In genomic region chrX:20658026-20658652, GRCm38 (mm10) we compare ENCODE assay signal across 8 mouse cellular contexts. TPM values are rescaled to one million over a fixed set of nuclear protein-coding genes. Genes with fewer than 3 reads are reported as not detected.
DNase-seq lines count a peak whose midpoint lies in the region; ATAC-seq lines count a peak whose summit lies in the region.

Gene Uba1 (plus strand): TSS chrX:20658326.

- H3K4me1 ChIP-seq in brown adipose tissue, adult 24 weeks (ENCODE audit: control insufficient read depth, insufficient read depth, insufficient read length, low read length): no peaks in the 10 kb centered on the region
- H3K4me1 ChIP-seq in heart, embryonic 14.5 days (ENCODE audit: control insufficient read depth in 2 of 2, insufficient read depth in 2 of 2, low read length in 2 of 2): no peaks in the 10 kb centered on the region
- peaks cover 5% of the 10 kb centered on the region; the same call in 1 of the 2 replicates for H3K4me1 ChIP-seq in liver, embryonic 13.5 days (replicated peaks)
- no peaks in the 10 kb centered on the region for H3K4me1 ChIP-seq in stomach, embryonic 16.5 days (ENCODE audit: control insufficient read depth, insufficient read depth, low read length)

- peak; percentile 52 for DNase-seq in fibroblast of lung, adult 2 months (ENCODE audit: low read depth)
- DNase-seq in kidney, postnatal 14 days: peak; percentile 82
- peak; percentile 77 for DNase-seq in liver, embryonic 13.5 days
- peak; percentile 76 for DNase-seq in neural tube, embryonic 10.5 days (ENCODE audit: extremely low spot score, low spot score)

- H3K36me3 ChIP-seq in heart, embryonic 14.5 days (ENCODE audit: control insufficient read depth, insufficient read depth, low read length): no peaks in the 10 kb centered on the region
- no peaks in the 10 kb centered on the region for H3K36me3 ChIP-seq in liver, embryonic 13.5 days
- no peaks in the 10 kb centered on the region for H3K36me3 ChIP-seq in stomach, embryonic 16.5 days (ENCODE audit: control insufficient read depth, insufficient read depth, low read length)

- H3K4me2 ChIP-seq in heart, embryonic 14.5 days (ENCODE audit: low read length): peak within 1 kb of the TSS; percentile 77
- peak within 1 kb of the TSS; percentile 82 for H3K4me2 ChIP-seq in liver, embryonic 13.5 days
- H3K4me2 ChIP-seq in stomach, embryonic 16.5 days (ENCODE audit: low read depth, low read length): peak within 1 kb of the TSS; percentile 71

- no peaks in the 10 kb centered on the region for H3K27me3 ChIP-seq in heart, embryonic 14.5 days (ENCODE audit: control insufficient read depth, insufficient read depth, low read length)
- no peaks in the 10 kb centered on the region for H3K27me3 ChIP-seq in liver, embryonic 13.5 days
- no peaks in the 10 kb centered on the region for H3K27me3 ChIP-seq in stomach, embryonic 16.5 days (ENCODE audit: control insufficient read depth, insufficient read depth, low read length)

- peak within 1 kb of the TSS; percentile 77 for H3K27ac ChIP-seq in brown adipose tissue, adult 24 weeks (replicated peaks; ENCODE audit: low read depth, low read length)
- H3K27ac ChIP-seq in heart, embryonic 14.5 days (replicated peaks in 1 of 2; ENCODE audit: control insufficient read depth in 1 of 2, insufficient read depth in 1 of 2, low read depth in 2 of 2, low read length in 2 of 2): peak within 1 kb of the TSS in 1 of 2 experiments; percentile 67; a peak in 2 of 4 replicates
- peak within 1 kb of the TSS; percentile 69 for H3K27ac ChIP-seq in liver, embryonic 13.5 days
- H3K27ac ChIP-seq in stomach, embryonic 16.5 days (ENCODE audit: low read length): peak within 1 kb of the TSS; percentile 46; the same call in 1 of the 2 replicates

- peak; percentile 87 for ATAC-seq in CD4-positive, CD25-positive, alpha-beta regulatory T cell, adult 4 months
- ATAC-seq in heart, embryonic 14.5 days (ENCODE audit: insufficient number of reproducible peaks, insufficient read depth, low FRiP score, low read depth): peak; percentile 83
- peak; percentile 78 for ATAC-seq in liver, embryonic 13.5 days (ENCODE audit: low read depth)
- ATAC-seq in stomach, embryonic 16.5 days (ENCODE audit: insufficient read depth, low FRiP score): peak; percentile 89

- peak within 1 kb of the TSS; percentile 58 for H3K4me3 ChIP-seq in brown adipose tissue, adult 24 weeks (ENCODE audit: insufficient read depth, low read depth, low read length)
- H3K4me3 ChIP-seq in heart, embryonic 14.5 days (ENCODE audit: control insufficient read depth in 1 of 2, insufficient read depth in 1 of 2, low read depth in 1 of 2, low read length in 2 of 2): peak within 1 kb of the TSS; percentile 50 to 62
- H3K4me3 ChIP-seq in liver, embryonic 13.5 days (replicated peaks): peak within 1 kb of the TSS; percentile 64
- H3K4me3 ChIP-seq in stomach, embryonic 16.5 days (replicated peaks; ENCODE audit: low read length): peak within 1 kb of the TSS; percentile 57

- peak within 1 kb of the TSS; percentile 68 for H3K9ac ChIP-seq in heart, embryonic 14.5 days (ENCODE audit: low read length)
- peak within 1 kb of the TSS; percentile 74 for H3K9ac ChIP-seq in liver, embryonic 13.5 days
- peak within 1 kb of the TSS; percentile 75 for H3K9ac ChIP-seq in stomach, embryonic 16.5 days (ENCODE audit: low read length)

- 19% methylated on average over 27 of the region's 27 CpGs for WGBS in heart, embryonic 14.5 days
- 8% methylated on average over 27 of the region's 27 CpGs for WGBS in liver, embryonic 13.5 days (ENCODE audit: insufficient replicate concordance)
- 17% methylated on average over 27 of the region's 27 CpGs for WGBS in stomach, embryonic 16.5 days

- no peaks in the 10 kb centered on the region for H3K9me3 ChIP-seq in heart, embryonic 14.5 days (ENCODE audit: control insufficient read depth, low read length)
- H3K9me3 ChIP-seq in liver, embryonic 13.5 days (replicated peaks): no peaks in the 10 kb centered on the region
- no peaks in the 10 kb centered on the region for H3K9me3 ChIP-seq in stomach, embryonic 16.5 days (replicated peaks; ENCODE audit: control insufficient read depth, low read length)

RNA-seq across cellular contexts. Expression of gene Uba1, which starts in this region (rescaled TPM):
- polyA plus RNA-seq in CD4-positive, CD25-positive, alpha-beta regulatory T cell, adult 4 months (2017; shearing (Covaris generic)): 100 to 1,000 TPM; 112 to 149 TPM
- polyA plus RNA-seq in brown adipose tissue, adult 24 weeks (2012; ENCODE audit: insufficient read depth, insufficient read length, missing spikeins): 125 and 140 TPM in 2 replicates
- 143 and 144 TPM in 2 replicates for polyA plus RNA-seq in heart, embryonic 14.5 days (2014; fragmentation: Nextera tagmentation; extraction: Ambion mirVana)
- 118 and 140 TPM in 2 replicates for polyA plus RNA-seq in liver, embryonic 13.5 days (2015; fragmentation: Nextera tagmentation; extraction: Ambion mirVana)
- polyA plus RNA-seq in stomach, embryonic 16.5 days (2015; fragmentation: Nextera tagmentation; extraction: Ambion mirVana): 201 and 206 TPM in 2 replicates
